Mouse (Mus musculus) neural tube, embryonic 11.5 days (tissue): Measurements from ENCODE around the gene Lmtk3. TPM values are rescaled to one million over a fixed set of nuclear protein-coding genes. Genes with fewer than 3 reads are reported as not detected.

Source experiments
- ATAC-seq: fragments of 200-750 bp; cut with Nextera tagmentation; 2 replicates; pipeline ENCODE4 v1.8.0; 2017; ENCODE audit warnings: moderate number of reproducible peaks, mild to moderate bottlenecking, moderate TSS enrichment, moderate library complexity; ENCODE audit not compliant: insufficient read depth, low FRiP score, low TSS enrichment
- DNase-seq: peaks from one replicate; pipeline ENCODE4 v3.0.0-alpha.2; 2015; ENCODE audit warnings: low spot score
- H3K27ac ChIP-seq: fragments of 300-500 bp; sonication (generic); 2 replicates; pipeline ENCODE4 v1.5.1; 2014; ENCODE audit warnings: low read depth, mild to moderate bottlenecking, low read length
- H3K27me3 ChIP-seq: fragments of 300-500 bp; sonication (generic); 2 replicates; pipeline ENCODE4 v1.6.1; 2014; ENCODE audit warnings: mild to moderate bottlenecking, low read length, mixed read lengths; ENCODE audit not compliant: control insufficient read depth, insufficient read depth
- H3K36me3 ChIP-seq: fragments of 300-500 bp; sonication (generic); 2 replicates; pipeline ENCODE4 v1.6.1; 2014; ENCODE audit warnings: mild to moderate bottlenecking, low read length, moderate library complexity, mixed read lengths; ENCODE audit not compliant: control insufficient read depth, insufficient read depth
- H3K4me1 ChIP-seq: fragments of 300-500 bp; sonication (generic); 2 replicates; pipeline ENCODE4 v1.6.1; 2014; ENCODE audit warnings: low read length, mixed read lengths; ENCODE audit not compliant: control insufficient read depth, insufficient read depth
- H3K4me2 ChIP-seq: fragments of 300-500 bp; sonication (generic); 2 replicates; pipeline ENCODE4 v1.6.1; 2014; ENCODE audit warnings: low read depth, mild to moderate bottlenecking, moderate library complexity
- H3K4me3 ChIP-seq: fragments of 300-500 bp; sonication (generic); 2 replicates; pipeline ENCODE4 v1.5.1; 2014; ENCODE audit warnings: low read depth, low read length
- H3K9ac ChIP-seq: fragments of 300-500 bp; sonication (generic); 2 replicates; pipeline ENCODE4 v1.6.1; 2014; ENCODE audit warnings: mild to moderate bottlenecking, low read length
- H3K9me3 ChIP-seq: fragments of 300-500 bp; sonication (generic); 2 replicates; pipeline ENCODE4 v1.6.1; 2016; ENCODE audit warnings: low read length; ENCODE audit not compliant: control insufficient read depth
- WGBS: fragments of 180-500 bp; shearing (Covaris S2); extraction: QIAGEN DNeasy Blood & Tissue Kit; methylation state at CpG from one replicate; pipeline ENCODE4 v1.1.7; 2014; 5-methylcytosine and 5-hydroxymethylcytosine counted together
- polyA plus RNA-seq: library from polyadenylated mRNA; unstranded; fragments of >200 nt; fragmentation: Nextera tagmentation; extraction: Ambion mirVana; gene quantifications from 2 replicates; pipeline ENCODE4 v1.2.1, GENCODE M21; 2014

Lmtk3 gene
- polyA plus RNA-seq, 1 experiment from 2014 or later = 4.3 TPM

- Histone ChIP-seq H3K27me3 (no peaks in the 10 kb centered on the region), H3K36me3 (no peaks in the 10 kb centered on the region), H3K4me2 (no peak overlapping the region), H3K9me3 (no peaks in the 10 kb centered on the region), H3K4me1 (no peaks in the 10 kb centered on the region), H3K9ac (no peak overlapping the region), H3K4me3 (no peak overlapping the region), H3K27ac (no peak overlapping the region)
- DNase-seq = no peak
- WGBS = 73% methylated on average over 8 of the region's 8 CpGs
- ATAC-seq = no peak
Observed at GRCm38 (mm10) chr7:45770427-45771082, 13.0 kb upstream of the Lmtk3 start.

- ATAC-seq (no peak), DNase-seq (no peak)
- Histone ChIP-seq H3K4me2 (no peak overlapping the region), H3K4me1 (no peaks in the 10 kb centered on the region), H3K9me3 (no peaks in the 10 kb centered on the region), H3K36me3 (no peaks in the 10 kb centered on the region), H3K27ac (no peak overlapping the region), H3K4me3 (no peak overlapping the region), H3K9ac (no peak overlapping the region), H3K27me3 (no peaks in the 10 kb centered on the region)
- WGBS = 72% methylated on average over 4 of the region's 4 CpGs
Observed at GRCm38 (mm10) chr7:45771101-45771500, 12.4 kb upstream of the Lmtk3 start.

DNA sequence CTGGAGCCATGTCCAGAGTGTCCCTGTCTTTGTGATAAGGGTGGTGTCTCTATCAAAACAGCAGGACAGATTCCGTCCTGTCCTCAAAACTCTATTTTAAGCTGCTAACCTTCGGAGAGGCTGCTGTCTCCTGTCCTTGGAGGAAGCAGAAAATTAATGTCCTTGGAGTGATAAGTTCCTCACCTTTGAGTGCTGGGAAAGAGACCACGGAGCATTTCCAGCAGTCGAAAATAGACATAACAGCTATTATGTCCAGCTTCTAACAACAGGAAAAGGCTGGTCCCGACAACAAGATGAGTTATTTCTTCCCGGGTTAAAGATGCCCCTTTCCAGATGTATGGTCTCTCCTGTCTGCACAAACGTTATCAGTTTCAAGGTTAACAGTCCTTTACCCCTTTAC lies 8.3 kb upstream of the Lmtk3 start:
- ATAC-seq (no peak), DNase-seq (no peak)
- no peaks in the 10 kb centered on the region for H3K36me3 ChIP-seq
- no peak overlapping the region for H3K4me3 ChIP-seq
- H3K9ac ChIP-seq = no peak overlapping the region
- H3K4me2 ChIP-seq = no peak overlapping the region
- peaks cover 4% of the 10 kb centered on the region; the same call in 1 of the 2 replicates for H3K4me1 ChIP-seq
- H3K27me3 ChIP-seq = no peaks in the 10 kb centered on the region
- 80% methylated on average over 7 of the region's 7 CpGs for WGBS
- no peaks in the 10 kb centered on the region for H3K9me3 ChIP-seq
- H3K27ac ChIP-seq = no peak overlapping the region

DNA sequence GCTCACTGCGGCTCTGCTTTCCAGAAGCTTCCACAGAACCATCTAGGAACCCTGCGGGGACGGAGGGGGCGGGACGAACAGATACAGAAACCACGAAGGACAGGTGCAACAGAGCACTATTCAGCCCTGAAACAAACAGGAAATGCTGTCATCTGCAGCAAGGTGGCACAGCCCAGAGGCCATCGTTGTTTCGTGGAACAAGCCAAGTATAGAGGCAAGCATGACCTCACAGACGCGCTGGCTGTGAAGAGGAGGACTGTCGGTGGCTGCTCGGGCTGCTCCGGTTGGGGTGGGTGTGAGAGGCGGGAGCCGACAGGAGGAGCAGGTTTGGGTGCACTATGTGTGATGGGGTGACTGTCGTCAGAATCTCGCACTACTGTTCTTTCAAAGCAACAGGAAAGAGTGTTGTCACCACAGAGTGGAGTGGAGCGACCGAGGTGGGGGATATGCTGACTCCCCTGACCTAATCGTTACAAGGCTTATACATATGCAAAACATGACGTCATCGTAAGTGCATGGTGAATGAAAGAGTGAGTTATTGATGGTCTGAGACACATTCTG lies 4.4 kb upstream of the Lmtk3 start:
- Histone ChIP-seq H3K9me3 (no peaks in the 10 kb centered on the region), H3K9ac (no peak overlapping the region), H3K27ac (no peak overlapping the region), H3K36me3 (no peaks in the 10 kb centered on the region), H3K27me3 (0 out of 2 replicates have a peak, but pooled peaks cover 3% of the 10 kb centered on the region), H3K4me2 (peak overlapping the region; percentile 24; the same call in 1 of the 2 replicates), H3K4me1 (peaks cover 10% of the 10 kb centered on the region; the same call in 1 of the 2 replicates), H3K4me3 (no peak overlapping the region)
- ATAC-seq (no peak), DNase-seq (no peak)
- WGBS = 24% methylated on average over 22 of the region's 22 CpGs

DNA sequence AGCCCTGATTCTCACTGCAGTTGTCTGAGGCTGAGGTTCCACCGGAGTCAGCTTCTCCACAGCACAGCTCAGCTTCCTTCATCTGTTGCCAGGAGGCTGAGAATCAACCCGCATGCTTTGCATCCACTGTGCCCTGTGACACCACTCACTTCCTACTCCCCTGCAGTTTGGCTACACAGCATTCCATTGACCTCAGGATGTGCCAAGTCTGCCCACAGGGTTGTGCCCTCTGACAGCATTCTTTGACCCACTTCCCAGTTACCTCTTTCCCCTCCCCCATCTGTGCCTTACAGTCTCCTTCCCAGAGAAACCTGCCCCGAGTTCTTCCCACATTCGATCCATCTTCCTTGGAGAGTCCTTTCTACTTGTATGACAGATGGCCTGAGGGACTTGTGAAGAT lies 1.3 kb upstream of the Lmtk3 start:
- no peaks in the 10 kb centered on the region for H3K9me3 ChIP-seq
- H3K9ac ChIP-seq = no peak overlapping the region
- 0 out of 2 replicates have a peak, but pooled peaks cover 3% of the 10 kb centered on the region for H3K27me3 ChIP-seq
- H3K4me2 ChIP-seq = no peak overlapping the region
- no peak overlapping the region for H3K27ac ChIP-seq
- WGBS = 79% methylated on average over 4 of the region's 4 CpGs
- no peak for ATAC-seq
- H3K4me3 ChIP-seq = no peak overlapping the region
- H3K4me1 ChIP-seq = peaks cover 21% of the 10 kb centered on the region; the same call in 1 of the 2 replicates
- no peak for DNase-seq
- H3K36me3 ChIP-seq = no peaks in the 10 kb centered on the region

DNA sequence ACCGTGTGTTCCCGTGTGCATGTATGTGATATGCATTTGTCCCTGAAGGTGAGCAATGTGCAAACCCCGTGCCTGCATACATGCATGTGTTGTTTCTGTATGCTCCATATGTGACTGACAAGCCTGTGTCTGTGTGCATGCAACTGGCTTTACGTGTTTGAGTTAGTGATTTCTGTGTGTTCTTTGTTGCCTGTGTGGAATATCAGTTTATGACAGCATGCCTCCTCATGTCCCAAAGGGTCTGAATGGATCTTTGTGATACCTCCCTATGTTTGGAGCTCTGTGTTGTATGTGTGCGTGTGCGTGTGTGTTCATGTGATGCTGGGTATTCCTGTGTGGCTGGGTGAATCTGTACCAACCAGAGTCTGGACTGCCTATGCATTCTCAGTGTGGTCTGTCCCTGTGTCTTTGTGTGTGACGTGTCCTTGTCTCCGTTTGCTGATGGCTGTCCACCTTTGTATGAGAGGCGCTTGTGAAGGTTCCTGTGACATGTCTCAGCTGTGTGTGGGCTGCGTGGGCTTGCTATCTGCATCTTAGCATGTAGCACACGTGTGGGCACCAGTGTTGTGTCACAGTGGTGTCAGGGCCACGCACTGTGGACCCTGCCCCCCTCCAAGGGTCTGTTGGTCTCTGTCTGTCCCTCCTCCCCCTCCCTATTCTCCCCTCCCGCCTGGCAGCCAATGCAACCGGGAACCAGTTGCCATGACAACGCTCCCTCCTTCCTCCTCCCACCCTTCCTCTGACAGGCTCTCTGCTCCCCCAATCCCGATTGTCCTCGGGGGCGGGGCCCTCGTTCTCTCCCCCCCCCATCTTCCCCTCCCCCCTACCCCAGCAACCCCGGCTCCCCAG lies 1.2 kb downstream of the Lmtk3 start, which contains the start of gene Sult2b1:
Gene Sult2b1, minus strand, starts transcription at position 146 of the 849 bp plus-strand sequence.
- H3K9ac ChIP-seq = peak within 1 kb of the TSS; percentile 79
- DNase-seq = peak; percentile 90
- 24% methylated on average over 20 of the region's 20 CpGs for WGBS
- peak within 1 kb of the TSS; percentile 83 for H3K27ac ChIP-seq
- no peaks in the 10 kb centered on the region for H3K9me3 ChIP-seq
- peak; percentile 62 for ATAC-seq
- H3K27me3 ChIP-seq = 0 out of 2 replicates have a peak, but pooled peaks cover 3% of the 10 kb centered on the region
- H3K36me3 ChIP-seq = peaks cover 4% of the 10 kb centered on the region
- H3K4me2 ChIP-seq = peak within 1 kb of the TSS; percentile 88
- H3K4me1 ChIP-seq = peaks cover 17% of the 10 kb centered on the region; the same call in 1 of the 2 replicates
- peak within 1 kb of the TSS; percentile 91 for H3K4me3 ChIP-seq

GRCm38 (mm10) chr7:45785388-45786135 lies 2.0 kb downstream of the Lmtk3 start:
- under 1% methylated on average over 36 of the region's 42 CpGs for WGBS
- H3K4me2 ChIP-seq = peak overlapping the region; percentile 88
- 0 out of 2 replicates have a peak, but pooled peaks cover 3% of the 10 kb centered on the region for H3K27me3 ChIP-seq
- peaks cover 17% of the 10 kb centered on the region; the same call in 1 of the 2 replicates for H3K4me1 ChIP-seq
- H3K36me3 ChIP-seq = peaks cover 8% of the 10 kb centered on the region
- DNase-seq (peak; percentile 73), ATAC-seq (peak; percentile 43)
- peak overlapping the region; percentile 79 for H3K9ac ChIP-seq
- peak overlapping the region; percentile 91 for H3K4me3 ChIP-seq
- no peaks in the 10 kb centered on the region for H3K9me3 ChIP-seq
- peak overlapping the region; percentile 83 for H3K27ac ChIP-seq

GRCm38 (mm10) chr7:45786136-45786578 lies 2.6 kb downstream of the Lmtk3 start:
- ATAC-seq (peak; percentile 60), DNase-seq (peak; percentile 80)
- Histone ChIP-seq H3K36me3 (peaks cover 8% of the 10 kb centered on the region), H3K4me1 (peaks cover 17% of the 10 kb centered on the region; the same call in 1 of the 2 replicates), H3K27ac (0 out of 2 replicates have a peak overlapping the region, but pooled peaks have one; percentile 3), H3K4me3 (peak overlapping the region; percentile 91), H3K27me3 (0 out of 2 replicates have a peak, but pooled peaks cover 3% of the 10 kb centered on the region), H3K9ac (peak overlapping the region; percentile 79), H3K9me3 (no peaks in the 10 kb centered on the region), H3K4me2 (peak overlapping the region; percentile 88)
- under 1% methylated on average over 14 of the region's 14 CpGs for WGBS
